Mouse (Mus musculus): ENCODE measurements around the gene Ormdl2.

- TF ChIP-seq CTCF (IDR thresholded peaks at IDR 0.05; ENCODE audit: borderline replicate concordance, insufficient read depth, low read length) (no peak), POLR2A (IDR thresholded peaks at IDR 0.05; ENCODE audit: low read depth, low read length) (no peak)
These were observed 690 bp upstream of the Ormdl2 start for GRCm38 (mm10) chr10:128822135-128822534.
